Mouse (Mus musculus) monocyte, adult 2 months (primary cell): Measurements from ENCODE around the gene Pcsk5.

Experiments used
- DNase-seq, 2 experiments: peaks; one replicate each; pipeline ENCODE4 v3.0.0; 2022; ENCODE audit warnings: low spot score in 2 of 2, low read depth in 1 of 2

Pcsk5 gene

DNA sequence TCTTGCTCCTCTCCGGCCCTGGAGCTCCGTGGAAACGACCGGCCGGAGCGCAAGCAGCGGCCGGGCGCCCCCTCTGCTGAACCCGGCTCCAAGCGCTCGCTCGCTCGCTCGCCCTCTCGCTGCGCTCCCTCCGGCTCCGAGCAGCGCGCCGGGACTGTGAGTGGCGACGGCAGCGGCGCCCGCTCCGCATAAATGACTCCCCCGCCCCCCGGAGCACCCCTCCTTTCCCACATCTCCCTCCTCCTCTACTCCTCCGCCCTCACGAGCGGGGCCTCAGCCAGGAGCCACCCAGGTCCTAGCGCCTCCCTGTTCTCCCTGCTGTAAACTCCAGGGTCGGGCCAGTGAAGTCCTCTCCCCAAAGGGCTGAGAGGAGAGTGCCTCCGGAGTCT lies at the start of gene Pcsk5:
Pcsk5 (minus strand) TSS at position 162 of the 389 bp plus-strand sequence.
- DNase-seq: no peak

DNA sequence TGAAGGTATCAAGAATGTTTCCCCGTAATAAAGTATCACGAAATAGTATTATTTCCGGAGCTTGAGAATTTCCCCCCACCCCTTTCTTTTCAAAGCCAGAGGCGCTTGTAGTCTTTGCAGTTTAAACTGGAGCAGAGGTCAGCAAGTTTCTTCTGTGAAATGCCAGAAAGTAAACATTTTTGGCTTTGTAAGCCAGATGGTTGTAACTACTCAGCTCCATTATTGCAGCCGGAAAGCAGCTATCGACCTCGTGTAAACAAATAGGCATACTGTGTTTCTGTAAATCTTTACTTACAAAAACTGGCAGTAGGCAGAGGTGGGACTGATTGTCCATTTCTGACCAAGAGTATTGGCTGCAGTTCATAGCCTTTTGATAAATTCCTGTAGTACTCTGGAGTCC lies 38.4 kb upstream of the Pcsk5 start:
- DNase-seq: no peak

DNA sequence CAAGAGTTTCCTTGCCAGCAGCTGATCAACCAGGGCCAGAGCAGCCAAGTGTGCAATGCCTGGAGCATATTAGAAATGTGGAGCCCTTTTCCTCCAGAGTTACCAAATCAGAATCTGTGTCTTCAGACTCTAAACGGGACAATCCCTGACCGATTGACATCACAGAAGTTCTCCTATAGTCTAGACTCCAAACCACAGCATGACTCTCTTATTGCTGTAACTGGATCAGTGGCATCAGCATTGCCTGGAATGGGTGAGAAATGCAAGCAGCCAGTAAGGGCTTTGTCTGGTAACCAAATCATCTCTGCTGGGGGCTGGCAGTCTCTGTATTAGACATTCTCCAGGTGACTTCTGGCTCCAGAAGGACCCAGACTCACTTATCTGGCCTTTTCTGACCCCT lies 37.0 kb upstream of the Pcsk5 start:
- DNase-seq: no peak

DNA sequence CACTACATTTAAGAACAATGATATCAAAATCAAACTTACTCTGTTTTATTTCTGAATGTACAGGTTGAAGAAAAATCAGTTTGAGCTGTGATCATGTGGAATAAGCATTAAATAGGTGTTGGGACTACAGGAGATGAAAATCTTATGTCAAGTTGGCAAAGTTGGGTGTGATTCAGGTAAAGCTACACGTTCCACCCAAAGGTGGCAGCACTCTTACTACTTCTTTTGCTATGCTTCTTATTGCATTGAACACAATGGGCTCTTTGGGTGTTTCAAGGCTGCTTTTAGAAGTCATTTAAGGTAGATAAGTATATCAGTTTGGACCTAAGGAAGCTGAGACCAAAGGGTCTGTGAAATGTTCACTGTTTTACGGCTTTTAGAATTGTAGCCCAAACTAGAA lies 36.3 kb upstream of the Pcsk5 start:
- no peak for DNase-seq

DNA sequence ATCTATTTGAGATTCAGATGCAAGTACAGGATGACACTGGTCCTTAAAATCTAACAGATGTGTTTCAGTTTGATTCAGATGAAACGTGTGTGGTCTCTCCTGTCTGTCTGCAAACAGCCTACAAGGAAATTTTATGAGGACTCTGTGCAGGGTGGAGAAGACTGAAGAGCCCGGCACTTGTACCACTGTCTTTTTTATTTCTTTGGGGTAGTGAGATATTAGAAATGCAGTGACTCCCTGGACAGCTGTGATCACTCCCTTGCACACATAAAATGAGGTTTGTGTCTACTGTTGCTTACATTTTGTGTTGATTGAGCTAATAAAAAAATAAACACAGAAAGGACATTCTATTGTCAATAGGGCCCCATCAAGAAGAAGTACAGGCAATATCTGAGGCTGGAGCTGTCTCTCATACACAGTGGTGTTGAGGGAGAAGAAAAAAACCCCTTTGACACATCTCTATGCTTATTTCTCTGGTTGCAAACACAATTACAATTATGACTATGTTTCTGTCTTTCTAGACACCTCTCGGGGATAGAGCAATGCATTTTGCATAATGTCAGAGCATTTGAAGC lies 29.0 kb upstream of the Pcsk5 start:
- no peak for DNase-seq

DNA sequence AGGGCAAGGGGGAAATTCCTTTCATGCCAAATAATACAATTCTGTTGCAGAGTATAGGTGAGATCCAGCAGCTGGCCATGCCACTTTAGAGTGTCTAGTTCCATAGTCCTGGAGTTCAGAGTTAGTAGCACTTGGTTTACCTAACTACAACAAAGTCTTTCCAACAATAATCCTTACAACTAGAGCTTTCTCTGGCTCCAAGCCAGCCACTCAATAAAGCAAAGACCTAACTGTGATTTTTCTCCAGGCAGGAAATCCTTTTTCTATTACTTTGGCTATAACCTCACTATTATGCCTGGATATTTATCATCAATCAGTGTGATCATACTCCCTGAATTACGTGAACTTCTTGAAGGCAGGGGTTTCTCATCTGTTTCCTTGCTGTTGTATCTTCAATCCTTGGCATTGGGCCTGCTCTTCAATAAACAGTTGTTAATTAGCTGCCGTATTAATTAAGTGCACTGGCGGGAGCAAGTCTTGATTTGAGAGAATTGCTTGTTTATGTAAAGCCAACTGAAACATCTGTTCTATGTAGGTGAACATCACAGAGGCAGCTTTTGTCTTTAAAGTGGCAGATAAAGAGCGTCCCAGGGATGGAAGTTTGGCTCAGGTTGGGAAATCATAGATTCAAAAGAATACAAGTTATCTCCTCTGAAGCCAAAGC lies 23.1 kb upstream of the Pcsk5 start:
- no peak for DNase-seq

DNA sequence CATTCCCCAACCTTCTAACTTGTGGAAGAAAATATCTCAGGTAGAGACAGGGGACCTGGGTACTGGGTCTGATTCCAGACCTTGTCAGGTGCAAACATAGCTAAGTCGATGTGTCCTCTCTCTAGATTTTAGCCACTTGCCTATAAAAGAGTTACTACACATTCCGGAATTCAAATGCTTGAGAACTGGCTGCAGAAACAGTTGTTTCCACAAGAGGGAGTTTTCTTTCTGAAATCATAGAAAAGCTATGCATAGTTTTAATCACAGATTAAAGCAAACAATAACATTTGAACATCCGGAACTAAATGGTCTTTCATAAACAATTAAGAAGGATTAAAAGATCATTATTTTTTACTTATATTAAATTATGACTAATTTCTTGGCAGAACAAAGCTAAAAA lies 19.3 kb upstream of the Pcsk5 start:
- DNase-seq: no peak

DNA sequence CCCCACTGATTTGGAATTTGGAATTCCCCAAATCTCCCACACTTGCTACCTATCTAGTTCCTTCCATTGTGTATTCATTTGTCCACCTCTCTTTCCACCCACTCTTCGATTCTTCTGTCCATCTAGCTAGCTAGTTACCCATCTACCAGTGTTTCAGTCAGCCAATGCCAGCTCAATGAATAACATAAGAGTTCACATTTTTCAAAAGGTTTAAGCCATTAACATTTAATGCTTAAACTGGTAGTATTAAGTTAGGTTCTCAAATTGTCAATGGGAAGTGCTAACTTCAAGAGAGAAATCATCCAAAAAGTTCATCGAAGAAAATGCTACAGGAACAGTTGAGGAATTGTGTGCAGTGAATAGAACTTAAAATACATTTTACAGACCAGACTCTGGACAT lies 11.0 kb upstream of the Pcsk5 start:
- DNase-seq: no peak

DNA sequence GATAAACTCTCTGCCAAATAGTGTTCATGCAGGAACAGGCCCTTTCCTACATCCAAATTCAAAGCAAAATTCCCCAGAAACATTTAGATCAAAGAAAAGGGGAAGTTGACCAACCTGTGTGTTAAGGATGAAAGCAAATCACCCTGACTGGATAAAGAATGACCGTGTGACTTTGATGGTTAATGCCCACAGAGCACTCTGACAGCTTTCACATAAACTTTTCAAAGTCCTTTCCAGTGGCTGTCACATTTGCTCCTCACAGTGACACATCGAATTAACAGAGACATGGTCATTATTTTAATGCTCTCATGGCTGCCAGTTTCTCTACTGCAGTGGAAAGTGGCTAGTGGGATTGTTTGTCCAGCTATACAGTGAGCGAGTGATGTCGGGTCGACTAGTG lies 8.5 kb upstream of the Pcsk5 start:
- no peak for DNase-seq

DNA sequence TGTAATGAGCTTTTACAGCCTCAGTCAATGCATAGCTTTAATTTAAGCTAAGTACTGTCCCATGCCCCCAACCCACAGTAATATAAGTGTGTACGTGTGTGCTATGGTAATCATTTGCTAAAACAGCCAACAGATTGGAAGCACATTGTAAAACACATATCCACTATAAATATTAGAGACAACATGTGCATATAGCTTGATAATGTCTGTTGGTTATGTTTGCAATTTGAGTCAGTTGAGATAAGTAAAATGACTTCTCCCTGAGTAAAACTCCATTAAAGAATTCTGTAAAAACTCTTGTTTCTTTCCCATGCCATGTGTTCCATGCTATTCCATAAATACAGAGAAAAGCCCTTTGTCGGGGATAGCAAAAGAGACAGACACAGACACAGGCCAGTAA lies 4.2 kb upstream of the Pcsk5 start:
- DNase-seq: no peak

DNA sequence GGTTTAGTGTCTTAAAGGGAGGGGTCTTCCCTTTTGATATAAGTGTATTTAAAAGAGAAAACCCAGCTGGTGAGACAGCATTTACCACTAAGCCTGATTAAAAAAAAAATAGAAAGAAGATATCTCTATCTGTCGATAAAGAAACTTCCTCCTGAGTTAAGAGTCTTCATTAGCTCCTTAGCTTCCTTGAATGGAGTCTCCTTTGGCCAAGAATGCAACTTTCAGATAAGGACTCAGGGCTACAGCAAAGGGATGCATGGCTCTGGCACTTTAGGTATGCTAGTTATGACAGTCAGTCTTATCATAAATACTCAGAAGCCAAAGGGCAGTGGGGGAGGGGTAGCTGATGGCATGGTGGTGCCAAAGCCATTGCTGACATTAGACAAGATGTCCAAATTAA lies 2.4 kb upstream of the Pcsk5 start:
- no peak for DNase-seq

DNA sequence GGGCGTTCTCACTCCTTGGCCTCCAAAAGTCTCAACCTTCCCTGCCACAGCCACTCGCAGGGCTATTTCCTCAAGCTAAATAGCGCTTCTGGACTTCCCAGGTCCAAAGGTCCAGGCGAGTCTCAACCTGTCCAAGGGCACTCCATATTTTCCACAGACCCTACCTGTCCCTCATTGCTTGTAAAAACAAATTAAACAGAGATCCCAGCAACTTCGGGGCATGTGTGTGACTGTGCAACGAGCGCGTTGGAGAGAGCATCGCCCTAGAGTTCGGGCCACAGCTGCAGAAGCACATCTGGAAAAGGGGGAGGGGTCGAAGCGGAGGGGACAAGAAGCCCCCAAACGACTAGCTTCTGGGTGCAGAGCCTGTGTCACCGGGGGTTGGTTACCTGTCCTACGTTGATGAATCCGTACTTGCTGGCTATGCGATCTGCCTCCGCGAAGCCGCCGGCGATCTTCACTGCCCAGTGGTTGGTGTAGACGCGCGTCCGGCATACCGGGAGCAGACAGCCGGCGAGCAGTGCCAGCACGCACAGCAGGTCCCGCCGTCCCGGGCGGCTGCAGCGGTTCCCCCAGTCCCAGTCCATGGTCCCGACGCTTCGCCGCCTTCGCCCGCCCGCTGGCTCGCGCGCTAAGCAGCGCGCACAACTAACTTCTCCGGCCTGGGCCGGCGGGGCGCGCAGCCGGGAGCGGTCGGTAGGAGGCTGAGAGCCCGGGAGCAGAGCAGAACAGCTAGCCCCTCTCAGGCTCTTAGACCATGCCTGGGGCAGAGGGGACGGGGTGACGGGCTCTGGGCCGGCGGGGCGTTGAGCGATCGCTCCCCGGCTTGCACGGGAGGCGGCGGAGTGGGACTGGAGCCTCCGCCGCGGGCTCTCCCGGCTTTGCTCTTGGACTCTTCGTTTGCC lies 614 bp downstream of the Pcsk5 start:
- no peak for DNase-seq

DNA sequence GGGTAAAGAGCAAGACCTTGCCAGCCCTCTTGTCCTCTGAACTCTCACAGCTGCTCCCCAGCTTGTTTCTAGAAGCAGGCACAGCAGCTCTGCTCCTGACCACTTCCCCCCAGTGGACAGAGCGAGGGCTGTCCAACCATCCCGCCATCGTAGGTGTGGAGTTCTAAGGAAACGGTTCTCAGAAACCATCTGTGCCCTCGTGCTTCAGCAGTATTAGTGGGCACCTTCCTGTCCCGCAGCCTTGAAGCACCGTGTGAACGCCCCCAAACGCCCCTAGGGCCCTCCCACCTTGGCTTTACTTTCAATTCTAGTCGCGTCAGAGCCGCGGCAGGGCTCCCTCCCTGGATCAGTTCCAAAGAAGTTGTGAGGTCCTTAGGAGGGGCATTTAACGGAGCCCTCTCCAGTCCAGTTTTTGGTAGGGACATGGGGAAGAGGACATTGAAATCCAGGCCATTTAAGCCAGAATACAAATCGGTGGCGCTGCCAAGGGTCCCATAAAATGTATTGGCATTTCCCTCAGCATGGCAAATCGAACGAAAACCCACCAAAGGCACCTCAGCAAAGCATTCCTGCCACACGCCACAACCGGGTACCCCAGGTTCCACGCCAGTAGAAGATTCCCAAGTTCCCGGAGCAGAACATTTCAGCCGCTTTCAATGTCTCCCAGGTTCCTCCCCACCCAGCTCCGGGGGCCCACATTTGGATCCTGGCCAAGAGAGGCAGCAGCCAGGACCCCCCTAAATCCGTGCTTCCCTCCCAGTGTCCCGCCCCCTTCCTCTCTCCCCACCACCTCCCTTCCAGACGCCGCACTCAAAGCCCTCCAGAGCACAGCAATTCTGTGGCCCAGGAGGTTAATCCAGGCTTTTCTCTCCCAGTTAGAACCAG lies 1.5 kb downstream of the Pcsk5 start:
- DNase-seq: no peak

DNA sequence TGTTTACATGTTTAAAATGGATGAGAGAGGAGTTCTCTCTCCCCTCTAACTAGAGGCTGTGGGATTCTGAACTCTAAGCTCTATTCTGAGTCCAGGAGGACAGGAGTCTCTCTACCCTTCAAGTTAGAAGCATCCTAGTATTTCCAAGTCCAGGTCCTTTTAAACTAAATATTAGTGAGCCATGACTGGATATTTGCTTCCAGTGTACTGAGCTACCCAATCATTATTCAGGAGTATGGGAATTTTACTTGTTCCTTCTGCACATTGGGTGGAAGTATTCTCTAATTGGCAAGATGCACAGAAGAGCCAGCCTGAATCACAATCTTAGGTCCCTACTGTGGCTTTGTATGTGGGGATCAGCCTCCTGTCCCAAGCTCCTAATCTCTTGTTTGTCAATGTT lies 2.5 kb downstream of the Pcsk5 start:
- no peak for DNase-seq

DNA sequence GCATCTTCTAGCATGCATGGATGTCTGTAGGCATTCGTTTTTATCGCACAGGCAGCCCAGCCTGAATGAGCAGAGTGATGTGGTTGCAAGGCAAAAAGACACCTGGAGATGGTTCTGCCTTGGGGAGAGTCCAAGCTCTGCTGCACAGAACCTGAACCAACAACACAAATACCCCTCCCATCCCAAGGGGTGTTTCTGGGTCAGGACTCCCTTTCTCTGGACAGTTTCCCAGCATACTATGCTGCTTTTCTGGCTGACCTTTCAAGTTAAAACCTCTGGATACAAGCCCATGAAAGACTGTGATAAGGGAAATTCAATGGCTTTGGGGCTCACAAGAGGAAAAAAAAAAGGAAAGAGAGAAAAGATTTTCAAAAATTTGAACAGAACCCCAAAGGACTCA lies 6.1 kb downstream of the Pcsk5 start:
- DNase-seq: no peak

DNA sequence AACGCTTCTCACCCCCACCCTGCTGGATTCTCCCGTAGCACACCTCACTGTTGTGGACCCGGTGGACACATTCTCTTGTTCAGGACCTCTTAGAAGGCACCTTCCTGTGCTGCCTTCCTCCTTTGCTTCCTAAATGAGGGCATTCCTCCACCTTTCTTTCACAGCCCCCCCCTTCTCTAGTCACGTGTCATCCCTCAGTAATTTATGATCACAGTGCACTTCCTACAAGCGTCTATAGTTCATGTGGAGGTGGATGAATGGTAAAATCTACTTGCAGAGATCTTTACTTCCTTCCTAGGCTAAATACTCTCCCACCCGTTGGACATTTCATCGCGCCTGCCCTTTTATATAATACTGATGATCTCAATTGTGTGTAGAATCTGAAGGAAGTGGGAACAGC lies 9.0 kb downstream of the Pcsk5 start:
- DNase-seq: no peak

DNA sequence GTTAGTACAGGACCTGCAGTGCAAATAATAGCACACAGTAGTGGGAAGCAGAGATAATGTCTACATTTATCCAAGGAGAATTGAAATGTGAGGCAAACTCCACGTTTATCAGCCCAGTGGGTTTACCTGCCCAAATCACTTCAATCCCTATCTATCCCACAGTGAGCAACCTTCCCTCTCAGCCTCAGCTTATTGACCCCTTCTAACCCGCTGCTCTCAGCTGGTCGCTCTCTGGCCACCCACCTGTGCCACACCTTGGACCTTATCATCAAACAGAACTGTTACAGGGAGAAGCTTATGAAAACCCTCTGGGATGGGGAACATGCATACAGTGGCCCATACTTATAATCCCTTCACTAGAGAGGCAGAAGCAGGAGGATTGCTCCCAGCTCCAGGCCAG lies 10.7 kb downstream of the Pcsk5 start:
- DNase-seq: no peak

DNA sequence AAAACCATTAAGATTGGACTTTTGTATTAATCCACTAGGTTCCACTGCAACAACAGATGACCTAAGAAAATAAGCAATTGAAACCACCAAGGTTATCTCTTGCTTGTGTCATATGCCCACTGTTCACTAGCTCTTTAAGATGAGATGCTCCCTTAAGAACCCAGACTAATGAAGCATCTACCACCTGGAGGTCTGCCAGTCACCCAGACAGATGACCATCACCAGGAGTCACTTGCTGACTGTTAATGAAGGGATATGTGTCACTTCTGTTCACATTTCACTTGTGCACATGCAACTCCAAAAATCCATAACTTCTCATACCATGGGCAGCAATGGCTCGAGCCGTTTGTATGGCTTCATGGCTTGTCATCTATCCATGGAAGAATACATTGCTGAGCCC lies 17.4 kb downstream of the Pcsk5 start:
- no peak for DNase-seq

DNA sequence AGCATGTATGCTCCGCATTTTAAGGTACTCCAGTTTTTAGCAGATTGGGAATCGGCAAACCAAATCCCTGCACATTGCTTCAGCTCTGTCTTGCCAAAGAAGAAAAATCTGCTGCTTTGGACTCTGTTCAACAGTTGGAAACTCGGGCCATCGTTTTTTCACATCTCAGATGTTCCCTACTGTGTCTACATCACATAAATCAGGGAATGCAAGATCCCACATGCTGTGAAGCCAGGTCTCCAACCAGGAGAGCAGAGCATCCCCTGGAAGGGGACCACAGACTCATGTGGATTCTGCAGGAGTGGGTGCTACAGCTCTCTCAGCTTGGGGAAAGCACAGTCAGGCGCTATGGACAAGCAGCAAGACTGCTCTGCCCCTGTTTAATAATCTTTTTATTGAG lies 18.4 kb downstream of the Pcsk5 start:
- no peak for DNase-seq

DNA sequence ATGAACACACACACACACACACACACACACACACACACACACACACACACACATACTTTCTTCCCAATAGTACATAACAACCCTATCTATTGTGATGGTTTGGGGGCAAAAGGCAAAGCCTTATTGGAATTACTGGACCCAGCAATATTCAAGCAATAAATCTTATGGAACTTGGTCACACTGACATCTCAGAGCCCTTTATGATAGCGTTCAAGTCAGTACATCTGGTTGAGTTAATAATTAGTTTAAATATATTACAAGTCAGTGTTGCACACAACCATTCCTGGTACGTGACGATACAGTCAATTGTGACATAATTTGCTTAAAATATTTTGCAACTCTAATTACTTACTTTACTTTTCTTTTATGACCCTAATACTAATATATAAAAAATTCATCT lies 22.4 kb downstream of the Pcsk5 start:
- no peak for DNase-seq

DNA sequence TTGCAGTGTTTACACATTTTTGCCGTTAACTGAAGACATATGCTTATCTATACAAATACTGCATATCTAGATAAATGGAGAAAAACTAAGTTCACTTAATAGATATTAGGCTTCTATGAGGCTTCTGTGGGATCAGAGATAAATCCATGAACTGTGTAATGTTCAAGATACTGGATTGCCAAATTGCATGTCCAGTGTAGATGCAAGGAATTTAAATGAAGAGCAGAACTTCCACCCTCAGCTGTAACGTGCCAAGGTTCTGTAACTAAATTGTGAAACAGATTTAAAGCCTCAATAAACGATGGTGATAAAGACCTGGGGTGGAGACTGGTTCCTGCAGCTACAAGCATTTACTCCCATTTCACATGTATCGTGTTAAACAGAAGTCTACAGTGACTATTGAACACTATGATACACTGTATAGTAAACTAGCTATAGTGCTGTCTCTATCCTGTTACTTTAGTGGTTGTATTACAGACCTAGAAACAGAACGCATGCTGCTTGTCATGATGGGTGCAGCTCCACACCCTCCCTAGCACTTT lies 23.9 kb downstream of the Pcsk5 start:
- no peak for DNase-seq
